Mouse (Mus musculus) cerebellum, adult 2 months (tissue): ENCODE data around the gene St6galnac3. TPM values are rescaled to one million over a fixed set of nuclear protein-coding genes. Genes with fewer than 3 reads are reported as not detected.

ENCODE experiments used
- DNase-seq, 2 experiments: peaks; one replicate each; pipeline ENCODE4 v3.0.0; 2021
- H3K27ac ChIP-seq: fragments of 200-500 bp; 2 replicates; pipeline ENCODE4 v1.5.1; 2012; ENCODE audit warnings: low read length, control low read depth, inconsistent platforms; ENCODE audit not compliant: insufficient read depth
- H3K27me3 ChIP-seq: fragments of 200-500 bp; 2 replicates; pipeline ENCODE4 v1.6.1; 2012; ENCODE audit warnings: inconsistent platforms, mild to moderate bottlenecking, low read length, moderate library complexity; ENCODE audit not compliant: control insufficient read depth, insufficient read depth
- H3K4me1 ChIP-seq: fragments of 200-500 bp; 2 replicates; pipeline ENCODE4 v1.6.1; 2011; ENCODE audit warnings: low read length; ENCODE audit not compliant: control insufficient read depth, insufficient read depth
- H3K4me3 ChIP-seq: fragments of 200-500 bp; replicated peaks from 2 replicates; pipeline ENCODE3; 2011; ENCODE audit warnings: mild to moderate bottlenecking, low read depth, low read length, control low read depth; ENCODE audit not compliant: insufficient read depth
- CTCF ChIP-seq: fragments of 200-500 bp; IDR thresholded peaks from 2 replicates; pipeline ENCODE4 v1.5.1; 2011; ENCODE audit warnings: low read depth, mild to moderate bottlenecking, control low read depth, low read length, moderate library complexity, borderline replicate concordance; ENCODE audit not compliant: insufficient read depth
- POLR2A ChIP-seq: fragments of 200-500 bp; IDR thresholded peaks from 2 replicates; pipeline ENCODE4 v1.6.1; 2011; ENCODE audit warnings: low read length, control low read depth, borderline replicate concordance; ENCODE audit not compliant: insufficient read depth
- WGBS: fragments of 180-500 bp; shearing (Covaris S2); methylation state at CpG from one replicate; pipeline ENCODE4 v1.1.7; 2018; 5-methylcytosine and 5-hydroxymethylcytosine counted together
- polyA plus RNA-seq: library from polyadenylated mRNA; depleted of rRNA; stranded (reverse); fragments of >200 nt; gene quantifications from 2 replicates; pipeline ENCODE4 v1.2.3, GENCODE M21; 2012

Gene St6galnac3
- polyA plus RNA-seq, 1 experiment = 14.6 TPM

- TF ChIP-seq CTCF = no peak
- TF ChIP-seq POLR2A = no peak
- no peak for DNase-seq
- Histone ChIP-seq H3K4me3 (no peak overlapping the region), H3K4me1 (no peaks in the 10 kb centered on the region), H3K27me3 (no peaks in the 10 kb centered on the region), H3K27ac (no peak overlapping the region)
- 72% methylated on average over 7 of the region's 7 CpGs for WGBS
These were observed 208.1 kb downstream of the St6galnac3 start for GRCm38 (mm10) chr3:153516848-153517247.

- Histone ChIP-seq H3K27me3 (no peaks in the 10 kb centered on the region), H3K27ac (no peak overlapping the region), H3K4me3 (no peak overlapping the region), H3K4me1 (no peaks in the 10 kb centered on the region)
- no peak for DNase-seq
- TF ChIP-seq POLR2A = no peak
- TF ChIP-seq CTCF = no peak
- 72% methylated on average over 6 of the region's 6 CpGs for WGBS
These were observed 211.4 kb downstream of the St6galnac3 start for GRCm38 (mm10) chr3:153513501-153514060.

- no peak for DNase-seq
- Histone ChIP-seq H3K4me3 (no peak overlapping the region), H3K27me3 (no peaks in the 10 kb centered on the region), H3K27ac (no peak overlapping the region), H3K4me1 (no peaks in the 10 kb centered on the region)
- TF ChIP-seq CTCF (no peak), POLR2A (no peak)
- WGBS = 72% methylated on average over 6 of the region's 6 CpGs
These were observed 212.4 kb downstream of the St6galnac3 start for GRCm38 (mm10) chr3:153512545-153512944.

- H3K27ac ChIP-seq = no peak overlapping the region
- 76% methylated on average over 7 of the region's 7 CpGs for WGBS
- no peak for DNase-seq
- H3K27me3 ChIP-seq = no peaks in the 10 kb centered on the region
- no peak for TF ChIP-seq POLR2A
- no peak for TF ChIP-seq CTCF
- H3K4me1 ChIP-seq = no peaks in the 10 kb centered on the region
- H3K4me3 ChIP-seq = no peak overlapping the region
These were observed 213.8 kb downstream of the St6galnac3 start for GRCm38 (mm10) chr3:153511151-153511580.

GRCm38 (mm10) chr3:153510048-153510630, 214.8 kb downstream of the St6galnac3 start:
- no peak for DNase-seq
- TF ChIP-seq POLR2A = no peak
- Histone ChIP-seq H3K27ac (no peak overlapping the region), H3K4me3 (no peak overlapping the region), H3K4me1 (no peaks in the 10 kb centered on the region), H3K27me3 (no peaks in the 10 kb centered on the region)
- WGBS = 87% methylated on average over 9 of the region's 9 CpGs

- DNase-seq = no peak
- Histone ChIP-seq H3K4me3 (no peak overlapping the region), H3K27ac (no peak overlapping the region), H3K27me3 (no peaks in the 10 kb centered on the region), H3K4me1 (no peaks in the 10 kb centered on the region)
- 83% methylated on average over 4 of the region's 4 CpGs for WGBS
- no peak for TF ChIP-seq CTCF
- TF ChIP-seq POLR2A = no peak
These were observed 215.3 kb downstream of the St6galnac3 start for GRCm38 (mm10) chr3:153509643-153510042.

- Histone ChIP-seq H3K4me3 (no peak overlapping the region), H3K27ac (no peak overlapping the region), H3K27me3 (no peaks in the 10 kb centered on the region), H3K4me1 (no peaks in the 10 kb centered on the region)
- no peak for TF ChIP-seq POLR2A
- no peak for TF ChIP-seq CTCF
- WGBS = 80% methylated on average over 3 of the region's 3 CpGs
- no peak for DNase-seq
These were observed 215.9 kb downstream of the St6galnac3 start for GRCm38 (mm10) chr3:153509029-153509428.

- Histone ChIP-seq H3K4me1 (no peaks in the 10 kb centered on the region), H3K4me3 (no peak overlapping the region), H3K27me3 (no peaks in the 10 kb centered on the region), H3K27ac (no peak overlapping the region)
- WGBS = 78% methylated on average over 2 of the region's 2 CpGs
- DNase-seq = no peak
- no peak for TF ChIP-seq POLR2A
- TF ChIP-seq CTCF = no peak
These were observed 216.4 kb downstream of the St6galnac3 start for GRCm38 (mm10) chr3:153508592-153508991.

- no peak for DNase-seq
- WGBS = 98% methylated on average over 2 of the region's 2 CpGs
- no peak overlapping the region for H3K27ac ChIP-seq
- no peaks in the 10 kb centered on the region for H3K4me1 ChIP-seq
- TF ChIP-seq POLR2A (no peak), CTCF (no peak)
- no peaks in the 10 kb centered on the region for H3K27me3 ChIP-seq
- H3K4me3 ChIP-seq = no peak overlapping the region
These were observed 217.4 kb downstream of the St6galnac3 start for GRCm38 (mm10) chr3:153507599-153507998.
